Mouse (Mus musculus) kidney, embryonic 15.5 days (tissue): ENCODE data around the gene Osbpl10. TPM values are rescaled to one million over a fixed set of nuclear protein-coding genes. Genes with fewer than 3 reads are reported as not detected.

ENCODE experiments used
- ATAC-seq: fragments of 200-750 bp; cut with Nextera tagmentation; replicated peaks from 2 replicates; pipeline ENCODE4 v1.8.0; 2017; ENCODE audit warnings: moderate TSS enrichment; ENCODE audit not compliant: low FRiP score
- H3K27ac ChIP-seq: fragments of 300-500 bp; sonication (generic); 2 replicates; pipeline ENCODE4 v1.5.1; 2015; ENCODE audit warnings: mild to moderate bottlenecking, inconsistent platforms
- H3K27me3 ChIP-seq: fragments of 300-500 bp; sonication (generic); 2 replicates; pipeline ENCODE4 v1.6.1; 2015; ENCODE audit warnings: inconsistent platforms
- H3K36me3 ChIP-seq: fragments of 300-500 bp; sonication (generic); 2 replicates; pipeline ENCODE4 v1.6.1; 2015; ENCODE audit warnings: inconsistent platforms
- H3K4me1 ChIP-seq: fragments of 300-500 bp; sonication (generic); 2 replicates; pipeline ENCODE4 v1.6.1; 2015; ENCODE audit warnings: inconsistent platforms
- H3K4me2 ChIP-seq: fragments of 300-500 bp; sonication (generic); 2 replicates; pipeline ENCODE4 v1.6.1; 2015; ENCODE audit warnings: moderate library complexity, mild to moderate bottlenecking, inconsistent platforms
- H3K4me3 ChIP-seq: fragments of 300-500 bp; sonication (generic); replicated peaks from 2 replicates; pipeline ENCODE4 v1.5.1; 2015; ENCODE audit warnings: mild to moderate bottlenecking, inconsistent platforms
- H3K9ac ChIP-seq: fragments of 300-500 bp; sonication (generic); 2 replicates; pipeline ENCODE4 v1.6.1; 2015; ENCODE audit warnings: mild to moderate bottlenecking, inconsistent platforms
- H3K9me3 ChIP-seq: fragments of 300-500 bp; sonication (generic); replicated peaks from 2 replicates; pipeline ENCODE4 v1.6.1; 2016; ENCODE audit warnings: inconsistent platforms
- WGBS: fragments of 180-500 bp; shearing (Covaris S2); methylation state at CpG from one replicate; pipeline ENCODE4 v1.1.7; 2015; ENCODE audit warnings: mixed read lengths; 5-methylcytosine and 5-hydroxymethylcytosine counted together
- polyA plus RNA-seq: library from polyadenylated mRNA; unstranded; fragments of >200 nt; fragmentation: Nextera tagmentation; extraction: Ambion mirVana; gene quantifications from 2 replicates; pipeline ENCODE4 v1.2.1, GENCODE M21; 2015

Osbpl10 gene
- polyA plus RNA-seq, 1 experiment from 2014 or later = 3.1 TPM

GRCm38 (mm10) chr9:115190376-115190942, 212.1 kb downstream of the Osbpl10 start:
- Histone ChIP-seq H3K27me3 (no peaks in the 10 kb centered on the region), H3K36me3 (no peaks in the 10 kb centered on the region), H3K4me2 (no peak overlapping the region), H3K9ac (no peak overlapping the region), H3K4me3 (no peak overlapping the region), H3K4me1 (peaks cover 30% of the 10 kb centered on the region), H3K27ac (peak overlapping the region; percentile 45; the same call in 1 of the 2 replicates), H3K9me3 (no peaks in the 10 kb centered on the region)
- 28% methylated on average over 9 of the region's 9 CpGs for WGBS
- peak; percentile 77 for ATAC-seq

GRCm38 (mm10) chr9:115192890-115193289, 214.5 kb downstream of the Osbpl10 start:
- no peak overlapping the region for H3K4me3 ChIP-seq
- H3K36me3 ChIP-seq = no peaks in the 10 kb centered on the region
- no peak for ATAC-seq
- no peak overlapping the region for H3K27ac ChIP-seq
- WGBS = 82% methylated on average over 3 of the region's 3 CpGs
- peaks cover 21% of the 10 kb centered on the region for H3K4me1 ChIP-seq
- no peaks in the 10 kb centered on the region for H3K27me3 ChIP-seq
- H3K4me2 ChIP-seq = no peak overlapping the region
- H3K9me3 ChIP-seq = no peaks in the 10 kb centered on the region
- H3K9ac ChIP-seq = no peak overlapping the region

- no peak for ATAC-seq
- Histone ChIP-seq H3K27me3 (no peaks in the 10 kb centered on the region), H3K9ac (no peak overlapping the region), H3K4me3 (no peak overlapping the region), H3K4me1 (0 out of 2 replicates have a peak, but pooled peaks cover 4% of the 10 kb centered on the region), H3K36me3 (no peaks in the 10 kb centered on the region), H3K27ac (no peak overlapping the region), H3K4me2 (no peak overlapping the region), H3K9me3 (no peaks in the 10 kb centered on the region)
- 65% methylated on average over 7 of the region's 7 CpGs for WGBS
These were observed 218.7 kb downstream of the Osbpl10 start for GRCm38 (mm10) chr9:115197082-115197481.

- no peak overlapping the region for H3K4me2 ChIP-seq
- WGBS = 90% methylated on average over 15 of the region's 15 CpGs
- H3K27ac ChIP-seq = no peak overlapping the region
- H3K4me1 ChIP-seq = peaks cover 6% of the 10 kb centered on the region
- H3K9me3 ChIP-seq = no peaks in the 10 kb centered on the region
- H3K9ac ChIP-seq = no peak overlapping the region
- H3K4me3 ChIP-seq = no peak overlapping the region
- ATAC-seq = no peak
- no peaks in the 10 kb centered on the region for H3K27me3 ChIP-seq
- no peaks in the 10 kb centered on the region for H3K36me3 ChIP-seq
These were observed 221.9 kb downstream of the Osbpl10 start for GRCm38 (mm10) chr9:115200166-115200862.

DNA sequence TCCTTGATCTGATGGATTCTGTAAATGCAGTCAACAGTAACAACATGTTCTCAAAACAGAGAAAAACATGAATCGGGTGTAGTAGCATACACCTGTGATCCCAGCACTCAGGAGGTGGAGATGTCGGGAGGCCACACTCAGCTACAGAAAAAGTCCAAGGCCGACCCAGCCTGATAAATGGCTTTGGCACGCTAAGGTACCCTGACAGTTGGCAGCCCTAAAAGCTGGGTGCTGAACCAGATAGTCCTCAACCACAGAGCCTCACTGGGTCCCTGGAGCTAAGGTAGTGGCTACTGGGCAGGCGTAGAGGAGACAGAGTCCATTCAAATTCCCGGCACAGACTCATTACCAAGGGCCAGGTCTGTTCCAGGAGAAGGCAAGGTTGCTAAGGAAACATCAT, 222.9 kb downstream of the Osbpl10 start:
- Histone ChIP-seq H3K4me3 (no peak overlapping the region), H3K9me3 (no peaks in the 10 kb centered on the region), H3K4me1 (peaks cover 16% of the 10 kb centered on the region), H3K27ac (no peak overlapping the region), H3K9ac (no peak overlapping the region), H3K36me3 (no peaks in the 10 kb centered on the region), H3K4me2 (no peak overlapping the region), H3K27me3 (no peaks in the 10 kb centered on the region)
- 83% methylated on average over 6 of the region's 6 CpGs for WGBS
- no peak for ATAC-seq

DNA sequence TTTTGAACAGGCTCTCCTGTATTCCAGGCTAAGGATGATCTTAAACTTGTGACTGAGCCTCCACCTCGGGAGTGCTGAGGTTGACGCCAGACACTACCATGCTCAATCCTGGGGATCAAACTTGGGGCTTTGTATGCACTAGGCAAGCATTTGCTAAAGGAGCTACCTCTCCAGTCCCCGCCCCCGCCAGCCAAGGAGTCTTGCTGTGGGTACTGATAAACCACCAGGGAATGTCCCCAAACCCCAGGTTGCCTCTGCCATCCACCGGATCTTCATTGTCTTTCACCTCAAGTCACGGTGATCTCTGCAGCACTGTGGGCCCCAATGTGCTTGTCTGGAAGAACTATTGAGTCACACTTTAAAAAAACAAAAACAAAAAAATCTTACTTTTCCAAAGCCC, 224.8 kb downstream of the Osbpl10 start:
- no peaks in the 10 kb centered on the region for H3K9me3 ChIP-seq
- H3K9ac ChIP-seq = no peak overlapping the region
- no peak overlapping the region for H3K4me3 ChIP-seq
- no peaks in the 10 kb centered on the region for H3K36me3 ChIP-seq
- no peak overlapping the region for H3K4me2 ChIP-seq
- 73% methylated on average over 6 of the region's 6 CpGs for WGBS
- ATAC-seq = no peak
- H3K27ac ChIP-seq = no peak overlapping the region
- no peaks in the 10 kb centered on the region for H3K27me3 ChIP-seq
- peaks cover 13% of the 10 kb centered on the region for H3K4me1 ChIP-seq

- WGBS = 3% methylated on average over 6 of the region's 6 CpGs
- H3K36me3 ChIP-seq = no peaks in the 10 kb centered on the region
- H3K27ac ChIP-seq = no peak overlapping the region
- H3K9me3 ChIP-seq = no peaks in the 10 kb centered on the region
- no peak overlapping the region for H3K4me3 ChIP-seq
- no peak overlapping the region for H3K9ac ChIP-seq
- no peaks in the 10 kb centered on the region for H3K27me3 ChIP-seq
- peaks cover 13% of the 10 kb centered on the region for H3K4me1 ChIP-seq
- peak; percentile 58; the same call in 1 of the 2 replicates for ATAC-seq
- H3K4me2 ChIP-seq = peak overlapping the region; percentile 39
These were observed 227.1 kb downstream of the Osbpl10 start for GRCm38 (mm10) chr9:115205491-115205890.

GRCm38 (mm10) chr9:115206219-115206618, 227.8 kb downstream of the Osbpl10 start:
- 66% methylated on average over 5 of the region's 5 CpGs for WGBS
- H3K4me3 ChIP-seq = no peak overlapping the region
- no peak overlapping the region for H3K27ac ChIP-seq
- H3K4me1 ChIP-seq = peaks cover 13% of the 10 kb centered on the region
- ATAC-seq = no peak
- H3K9ac ChIP-seq = no peak overlapping the region
- H3K36me3 ChIP-seq = no peaks in the 10 kb centered on the region
- no peaks in the 10 kb centered on the region for H3K9me3 ChIP-seq
- no peaks in the 10 kb centered on the region for H3K27me3 ChIP-seq
- no peak overlapping the region for H3K4me2 ChIP-seq

DNA sequence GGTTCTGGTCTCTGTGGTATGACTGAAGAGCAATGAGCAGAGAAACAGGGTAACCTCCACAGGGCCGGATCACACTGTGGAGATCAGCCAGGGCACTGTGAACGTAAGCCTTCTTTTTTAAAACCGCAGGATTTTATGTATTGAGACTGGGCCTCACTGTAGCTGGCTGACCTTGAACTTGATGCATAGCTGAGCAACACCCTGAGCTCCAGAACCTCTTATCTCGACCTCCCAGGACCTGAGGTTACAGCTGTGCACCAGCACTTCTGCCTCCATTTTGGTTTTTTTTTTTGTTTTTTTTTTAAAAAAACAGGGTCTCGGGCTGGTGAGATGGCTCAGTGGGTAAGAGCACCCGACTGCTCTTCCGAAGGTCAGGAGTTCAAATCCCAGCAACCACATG, 231.4 kb downstream of the Osbpl10 start:
- Histone ChIP-seq H3K27ac (no peak overlapping the region), H3K9me3 (no peaks in the 10 kb centered on the region), H3K4me2 (no peak overlapping the region), H3K36me3 (no peaks in the 10 kb centered on the region), H3K27me3 (peaks cover 12% of the 10 kb centered on the region), H3K4me3 (no peak overlapping the region), H3K9ac (no peak overlapping the region), H3K4me1 (peaks cover 20% of the 10 kb centered on the region)
- 84% methylated on average over 7 of the region's 7 CpGs for WGBS
- no peak for ATAC-seq

- H3K27me3 ChIP-seq = peaks cover 12% of the 10 kb centered on the region
- H3K36me3 ChIP-seq = no peaks in the 10 kb centered on the region
- no peaks in the 10 kb centered on the region for H3K9me3 ChIP-seq
- ATAC-seq = no peak
- 81% methylated on average over 12 of the region's 12 CpGs for WGBS
- peaks cover 23% of the 10 kb centered on the region for H3K4me1 ChIP-seq
- H3K4me3 ChIP-seq = no peak overlapping the region
- no peak overlapping the region for H3K4me2 ChIP-seq
- H3K9ac ChIP-seq = no peak overlapping the region
- H3K27ac ChIP-seq = no peak overlapping the region
These were observed 232.2 kb downstream of the Osbpl10 start for GRCm38 (mm10) chr9:115210535-115210934.

- Histone ChIP-seq H3K36me3 (no peaks in the 10 kb centered on the region), H3K4me1 (peaks cover 26% of the 10 kb centered on the region), H3K27me3 (peaks cover 12% of the 10 kb centered on the region), H3K27ac (no peak overlapping the region), H3K9ac (no peak overlapping the region), H3K4me3 (no peak overlapping the region), H3K9me3 (no peaks in the 10 kb centered on the region), H3K4me2 (no peak overlapping the region)
- WGBS = 91% methylated on average over 5 of the region's 5 CpGs
- ATAC-seq = no peak
These were observed 235.4 kb downstream of the Osbpl10 start for GRCm38 (mm10) chr9:115213755-115214264.
